Mouse (Mus musculus) cerebellum, adult 11-12 months (tissue): ENCODE measurements around the gene Sesn1.
"Not testable (repeated sequence)": the region's sequence is repeated elsewhere in the genome, so short reads cannot be mapped to it uniquely, and the experiment has no call there.

Experiments
- DNase-seq: peaks from one replicate; pipeline ENCODE4 v3.0.0; 2022

Sesn1 gene

DNA sequence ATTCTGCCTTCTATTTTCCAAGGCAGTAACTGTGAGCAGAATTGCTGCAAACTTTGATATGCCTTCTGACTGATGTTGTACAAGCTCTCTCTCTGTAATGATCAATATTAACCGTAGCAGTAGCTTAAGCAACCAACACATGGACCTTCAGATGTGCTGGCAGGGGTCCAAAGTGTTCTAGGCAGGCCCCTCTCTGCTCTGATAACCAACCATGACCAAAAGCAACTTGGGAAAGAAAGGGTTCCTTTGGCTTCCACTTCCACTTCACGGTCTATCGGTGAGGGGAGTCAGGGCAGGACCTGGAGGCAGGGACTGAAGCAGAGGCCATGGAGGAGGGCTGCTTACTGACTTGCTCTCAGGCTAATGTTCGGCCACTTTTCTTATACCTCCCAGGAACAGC is 121.2 kb downstream of the Sesn1 start:
- DNase-seq = peak; percentile 43

- DNase-seq = peak; percentile 90
These were observed 122.2 kb downstream of the Sesn1 start for GRCm38 (mm10) chr10:41931962-41932361.

DNA sequence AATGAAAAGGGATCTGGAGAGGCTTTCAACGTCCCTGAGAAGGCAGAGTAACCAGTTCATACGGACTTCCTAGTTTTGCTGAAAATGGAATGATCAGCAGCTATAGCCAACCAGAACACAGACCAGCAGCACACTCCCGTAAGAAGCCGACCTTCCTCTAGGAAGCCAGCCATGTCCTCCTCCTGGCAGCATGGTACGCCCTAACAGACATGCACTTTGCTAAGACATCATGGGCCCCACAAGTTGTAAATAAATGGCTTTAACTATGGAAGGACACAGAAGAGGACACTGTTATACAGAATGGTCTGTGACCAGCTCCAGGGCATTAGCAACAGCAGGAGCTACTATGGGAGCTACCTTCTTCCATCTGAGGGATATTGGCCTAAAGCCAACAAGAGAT is 123.2 kb downstream of the Sesn1 start:
- peak; percentile 37 for DNase-seq

GRCm38 (mm10) chr10:41933536-41933935 is 123.8 kb downstream of the Sesn1 start:
- peak; percentile 72 for DNase-seq

DNA sequence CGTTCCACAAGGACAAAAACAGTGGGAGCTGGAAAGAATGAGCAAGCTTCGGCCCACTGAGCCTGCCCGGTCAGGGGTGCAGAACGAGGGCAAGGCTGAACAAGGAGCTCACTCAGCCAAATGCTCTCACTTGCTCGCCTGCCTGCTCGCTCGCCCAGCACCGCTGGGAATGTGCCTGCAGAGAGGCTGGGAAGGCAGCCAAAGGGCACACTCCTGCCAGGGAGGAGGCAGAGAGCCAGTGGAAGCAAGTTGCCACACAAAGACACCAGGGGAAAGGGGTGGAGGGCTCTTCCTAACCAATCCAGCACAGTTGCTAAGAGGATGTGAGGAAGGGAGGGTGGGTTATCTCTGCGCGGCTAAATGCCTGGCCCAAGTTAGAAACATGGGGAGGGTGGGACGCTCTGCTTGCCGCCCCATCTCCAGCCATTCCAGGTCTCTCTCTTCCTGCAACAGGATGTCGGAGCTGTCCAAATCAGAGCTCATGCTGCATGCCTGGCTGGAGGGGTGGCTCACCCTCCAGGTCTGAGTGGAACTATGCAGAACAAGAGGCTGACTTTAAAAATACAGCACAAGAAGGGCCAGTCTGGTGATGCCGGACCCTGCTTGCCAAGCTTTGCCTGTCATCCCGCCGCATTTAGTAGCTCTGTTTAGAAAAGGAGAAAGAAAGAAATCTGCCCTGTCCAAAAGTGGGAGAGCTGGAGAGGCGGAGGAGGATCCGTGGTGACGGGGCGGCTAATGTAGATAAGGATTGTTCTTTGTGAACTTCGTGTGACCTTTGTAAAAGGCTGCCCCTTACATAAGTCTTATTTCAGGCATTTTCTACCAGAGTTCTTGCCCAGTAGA is 125.1 kb downstream of the Sesn1 start:
- DNase-seq = peak; percentile 96

- DNase-seq = peak; percentile 45
These were observed 125.7 kb downstream of the Sesn1 start for GRCm38 (mm10) chr10:41935476-41935829.

GRCm38 (mm10) chr10:41936100-41936499 is 126.4 kb downstream of the Sesn1 start:
- peak; percentile 56 for DNase-seq

DNA sequence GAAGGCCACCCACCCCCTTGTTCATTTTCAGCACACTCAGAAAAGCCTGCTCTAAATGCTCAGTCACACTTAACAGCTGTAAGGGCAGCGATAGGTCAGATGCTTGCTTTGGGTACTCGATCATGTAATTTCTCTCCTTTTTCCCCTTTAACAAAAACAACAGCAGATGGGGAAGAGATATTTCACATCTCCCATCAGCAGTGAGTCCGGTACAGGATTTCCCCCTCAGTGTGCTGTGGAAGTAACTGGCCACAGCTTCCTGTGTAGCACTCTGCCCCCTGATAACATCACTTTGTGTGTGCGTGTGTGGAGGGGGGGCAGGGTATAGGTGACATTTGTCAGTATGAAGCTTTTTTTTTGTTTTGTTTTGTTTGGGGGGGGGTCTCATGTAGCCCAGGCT is 127.4 kb downstream of the Sesn1 start:
- DNase-seq = no peak

GRCm38 (mm10) chr10:41939090-41939489 is 129.4 kb downstream of the Sesn1 start:
- DNase-seq = no peak

- DNase-seq = not testable (repeated sequence)
These were observed 142.6 kb downstream of the Sesn1 start for GRCm38 (mm10) chr10:41952354-41952753.

- DNase-seq = no peak
These were observed 143.3 kb downstream of the Sesn1 start for GRCm38 (mm10) chr10:41952850-41953527.

DNA sequence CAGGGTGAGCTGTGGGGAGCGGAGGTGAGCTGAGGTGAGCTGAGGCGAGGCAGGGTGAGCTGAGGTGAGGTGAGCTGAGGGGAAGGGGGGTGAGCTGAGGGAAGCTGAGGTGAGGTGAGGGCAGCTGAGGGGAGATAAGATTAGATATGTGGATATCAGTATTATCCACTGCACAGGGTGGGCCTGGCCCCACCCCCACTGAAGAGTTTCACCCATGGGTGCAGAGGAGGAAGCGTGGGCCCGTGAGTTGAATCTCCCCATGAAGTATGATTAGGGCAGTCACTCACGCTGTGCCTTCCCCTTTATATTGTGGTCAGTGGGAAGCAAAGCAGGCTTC is 143.8 kb downstream of the Sesn1 start:
- no peak for DNase-seq

DNA sequence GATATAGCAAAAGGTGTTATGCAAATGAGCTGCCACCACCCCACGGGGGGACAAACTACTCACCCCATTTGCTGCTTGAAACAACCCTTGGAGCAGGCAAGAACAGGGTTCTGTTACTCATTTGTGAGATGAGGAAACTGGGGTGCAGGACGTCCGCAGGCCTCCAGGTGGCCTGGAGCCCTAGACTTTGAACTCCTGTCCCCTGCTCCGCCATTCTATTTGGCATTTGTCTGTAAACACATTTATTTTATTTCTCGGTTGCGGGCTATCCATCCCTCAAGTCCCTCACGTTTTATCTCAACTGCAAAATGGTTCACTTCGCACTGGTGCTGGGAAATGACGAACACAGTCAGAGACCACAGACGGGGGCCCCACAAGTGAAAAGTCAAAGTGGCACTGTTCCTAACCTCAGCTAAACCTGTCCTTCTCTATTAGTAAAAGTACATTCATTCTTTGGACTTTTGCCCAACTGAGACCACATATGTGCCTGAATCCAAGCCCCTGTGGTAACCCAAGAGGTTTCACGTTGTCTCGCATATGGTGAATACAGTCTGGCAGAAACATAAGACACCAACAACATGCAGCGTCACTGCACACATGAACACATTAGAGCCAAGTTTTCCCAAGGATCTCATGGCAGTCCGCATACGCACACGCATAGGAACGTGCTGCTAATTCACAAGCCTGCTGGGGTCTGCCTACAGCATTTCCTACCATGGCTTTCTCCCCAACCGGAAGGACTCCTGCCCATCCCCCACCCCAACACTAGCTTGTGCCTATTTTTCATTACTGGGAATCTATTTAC is 147.9 kb downstream of the Sesn1 start:
- no peak for DNase-seq
